Mouse (Mus musculus): ENCODE measurements around the gene Svs4. TPM values are rescaled to one million over a fixed set of nuclear protein-coding genes. Genes with fewer than 3 reads are reported as not detected.
"Not testable (repeated sequence)": the region's sequence is repeated elsewhere in the genome, so short reads cannot be mapped to it uniquely, and the experiment has no call there.

Svs4 gene
- not detected in 2 replicates for polyA plus RNA-seq (2015; fragmentation: Nextera tagmentation; extraction: Ambion mirVana)

GRCm38 (mm10) chr2:164278359-164278758, at the start of gene Svs4:
Svs4 (minus strand) TSS chr2:164278459.
- H3K27ac ChIP-seq: no peak within 1 kb of the TSS
- 78% methylated on average over 4 of the region's 4 CpGs for WGBS
- no peak for ATAC-seq (replicated peaks; ENCODE audit: insufficient number of reproducible peaks, insufficient read depth, low FRiP score, low read depth)

DNA sequence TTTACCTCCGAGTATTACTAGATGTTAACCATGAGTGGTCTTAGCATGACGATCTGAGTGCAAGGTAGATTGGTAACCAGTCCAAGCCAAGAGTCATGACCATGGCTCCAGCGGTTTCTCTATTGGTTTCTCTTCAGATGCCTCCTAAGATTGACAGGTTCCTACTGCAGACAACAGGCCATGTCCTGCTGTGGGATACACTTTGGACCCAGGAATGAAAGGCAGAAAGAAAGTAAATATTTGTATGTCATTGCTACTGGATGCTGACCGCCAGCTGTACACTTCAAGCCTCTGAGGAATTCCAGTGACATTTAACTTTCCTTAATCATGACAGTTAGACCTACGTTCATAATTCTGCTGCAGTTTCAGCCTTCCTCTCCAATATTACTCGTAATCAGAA, 42.7 kb upstream of the Svs4 start:
- Histone ChIP-seq H3K4me2 (no peak overlapping the region), H3K4me3 (no peak overlapping the region), H3K27me3 (no peaks in the 10 kb centered on the region; the same call in 1 of the 2 replicates), H3K36me3 (no peaks in the 10 kb centered on the region), H3K4me1 (replicated peaks) (no peaks in the 10 kb centered on the region), H3K9ac (no peak overlapping the region), H3K27ac (no peak overlapping the region), H3K9me3 (replicated peaks) (no peaks in the 10 kb centered on the region)
- no peak for ATAC-seq (replicated peaks; ENCODE audit: insufficient number of reproducible peaks, insufficient read depth, low FRiP score, low read depth)
- 76% methylated on average over 6 of the region's 6 CpGs for WGBS

More at GRCm38 (mm10) chr2:164278359-164278758, at the start of gene Svs4:
- Histone ChIP-seq H3K9me3 (replicated peaks) (no peaks in the 10 kb centered on the region), H3K4me3 (no peak within 1 kb of the TSS), H3K9ac (no peak within 1 kb of the TSS), H3K4me1 (replicated peaks) (no peaks in the 10 kb centered on the region), H3K36me3 (no peaks in the 10 kb centered on the region), H3K4me2 (no peak within 1 kb of the TSS), H3K27me3 (no peaks in the 10 kb centered on the region)

DNA sequence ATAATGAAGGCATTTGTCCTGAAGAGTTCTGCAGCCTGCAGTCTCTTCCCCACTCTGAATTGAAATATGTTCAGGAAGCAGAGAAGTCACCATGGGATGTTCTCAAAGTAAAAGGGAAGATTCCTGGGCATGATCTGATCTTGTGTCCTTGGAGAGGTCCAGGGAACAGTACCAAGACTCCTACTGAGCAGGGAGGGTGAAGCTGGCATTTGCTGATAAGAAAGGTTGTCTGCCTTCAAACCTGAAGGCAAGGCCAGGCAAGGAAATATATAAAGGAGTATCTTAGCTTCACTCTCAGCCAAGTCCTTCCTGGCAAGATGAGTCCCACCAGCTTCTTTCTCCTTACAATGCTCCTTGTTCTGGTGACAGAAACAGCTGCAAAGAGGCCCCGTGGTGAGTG, 38.2 kb upstream of the Svs4 start, which contains the start of gene Svs6:
Gene Svs6 (plus strand): TSS at position 301 of the 400 bp plus-strand sequence.
- H3K9ac ChIP-seq: not testable (repeated sequence)

DNA sequence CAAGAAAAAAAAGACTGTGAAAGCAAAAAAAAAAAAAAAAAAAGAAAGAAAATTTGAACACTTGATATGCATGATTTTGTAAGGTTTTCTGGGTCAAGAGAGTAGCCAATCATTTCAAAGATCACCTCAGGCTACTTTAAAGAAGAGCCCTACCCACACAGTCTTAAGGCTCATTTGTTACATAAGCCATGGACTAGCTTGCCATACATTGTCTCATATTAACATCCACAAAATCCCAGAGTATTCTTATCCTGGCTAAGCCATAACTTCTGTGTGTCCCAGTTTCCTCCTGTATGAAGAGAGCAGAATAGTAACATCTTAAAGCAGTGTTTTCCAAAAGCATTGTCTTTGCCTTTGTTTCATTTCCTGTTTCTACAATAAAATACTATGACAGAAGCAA, 37.2 kb upstream of the Svs4 start:
- ATAC-seq (replicated peaks; ENCODE audit: insufficient number of reproducible peaks, insufficient read depth, low FRiP score, low read depth); H3K27ac ChIP-seq; H3K9me3 ChIP-seq (replicated peaks); H3K36me3 ChIP-seq; H3K4me3 ChIP-seq; H3K27me3 ChIP-seq; H3K9ac ChIP-seq; H3K4me2 ChIP-seq; H3K4me1 ChIP-seq (replicated peaks): not testable (repeated sequence)

More for the DNA sequence above, 38.2 kb upstream of the Svs4 start, which contains the start of gene Svs6:
- H3K27ac ChIP-seq; H3K9me3 ChIP-seq (replicated peaks); H3K36me3 ChIP-seq; H3K4me2 ChIP-seq; H3K4me1 ChIP-seq (replicated peaks); H3K27me3 ChIP-seq; H3K4me3 ChIP-seq; ATAC-seq (replicated peaks; ENCODE audit: insufficient number of reproducible peaks, insufficient read depth, low FRiP score, low read depth): not testable (repeated sequence)
- WGBS: 80% methylated on average over 1 of the region's 1 CpGs

- 74% methylated on average over 5 of the region's 5 CpGs for WGBS
These were observed 34.3 kb upstream of the Svs4 start for GRCm38 (mm10) chr2:164312599-164312998.

DNA sequence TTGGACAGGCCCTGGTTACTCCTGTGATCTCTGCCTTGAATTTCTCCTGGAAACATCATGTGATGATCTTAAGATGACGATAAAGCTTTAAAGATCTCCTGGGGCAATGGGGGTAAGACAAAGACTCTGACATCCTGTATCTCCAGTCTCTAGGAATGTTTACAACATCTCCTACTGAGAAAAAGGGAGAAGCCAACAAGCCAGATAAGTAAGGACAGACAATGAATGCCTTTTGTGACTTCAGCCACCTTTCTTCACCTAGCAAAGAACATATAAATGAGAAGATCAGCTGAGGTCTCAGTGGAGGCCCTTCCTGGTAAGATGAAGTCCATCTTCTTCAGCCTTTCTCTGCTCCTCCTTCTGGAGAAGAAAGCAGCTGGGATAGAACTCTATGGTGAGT, 10.7 kb upstream of the Svs4 start, which contains the start of gene Svs3a:
Gene Svs3a (plus strand): TSS at position 301 of the 400 bp plus-strand sequence.
- WGBS: 81% methylated on average over 1 of the region's 1 CpGs
- not testable (repeated sequence) for H3K36me3 ChIP-seq; H3K4me2 ChIP-seq; H3K9ac ChIP-seq; ATAC-seq (replicated peaks; ENCODE audit: insufficient number of reproducible peaks, insufficient read depth, low FRiP score, low read depth); H3K27ac ChIP-seq; H3K4me1 ChIP-seq (replicated peaks); H3K9me3 ChIP-seq (replicated peaks); H3K27me3 ChIP-seq; H3K4me3 ChIP-seq

More at GRCm38 (mm10) chr2:164312599-164312998, 34.3 kb upstream of the Svs4 start:
- no peaks in the 10 kb centered on the region for H3K9me3 ChIP-seq (replicated peaks)
- no peak overlapping the region for H3K4me2 ChIP-seq
- H3K4me3 ChIP-seq: no peak overlapping the region
- no peak overlapping the region for H3K9ac ChIP-seq
- no peaks in the 10 kb centered on the region for H3K36me3 ChIP-seq
- no peaks in the 10 kb centered on the region for H3K4me1 ChIP-seq (replicated peaks)
- H3K27ac ChIP-seq: no peak overlapping the region
- no peaks in the 10 kb centered on the region for H3K27me3 ChIP-seq
- ATAC-seq (replicated peaks; ENCODE audit: insufficient number of reproducible peaks, insufficient read depth, low FRiP score, low read depth): no peak

DNA sequence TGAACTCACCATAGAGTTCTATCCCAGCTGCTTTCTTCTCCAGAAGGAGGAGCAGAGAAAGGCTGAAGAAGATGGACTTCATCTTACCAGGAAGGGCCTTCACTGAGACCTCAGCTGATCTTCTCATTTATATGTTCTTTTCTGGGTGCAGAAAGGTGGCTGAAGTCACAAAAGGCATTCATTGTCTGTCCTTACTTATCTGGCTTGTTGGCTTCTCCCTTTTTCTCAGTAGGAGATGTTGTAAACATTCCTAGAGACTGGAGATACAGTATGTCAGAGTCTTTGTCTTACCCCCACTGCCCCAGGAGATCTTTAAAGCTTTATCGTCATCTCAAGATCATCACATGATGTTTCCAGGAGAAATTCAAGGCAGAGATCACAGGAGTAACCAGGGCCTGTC, 21.7 kb downstream of the Svs4 start, which contains the start of gene Svs3b:
Gene Svs3b (minus strand): TSS at position 101 of the 400 bp plus-strand sequence.
- WGBS: 45% methylated on average over 1 of the region's 1 CpGs
- not testable (repeated sequence) for H3K4me3 ChIP-seq; H3K4me1 ChIP-seq (replicated peaks); H3K9ac ChIP-seq; H3K27me3 ChIP-seq; H3K36me3 ChIP-seq; H3K27ac ChIP-seq; H3K9me3 ChIP-seq (replicated peaks); ATAC-seq (replicated peaks; ENCODE audit: insufficient number of reproducible peaks, insufficient read depth, low FRiP score, low read depth); H3K4me2 ChIP-seq

GRCm38 (mm10) chr2:164238366-164238765, 39.9 kb downstream of the Svs4 start, which contains the start of gene Svs2:
Svs2 (minus strand) TSS chr2:164238466.
- Histone ChIP-seq H3K36me3 (no peaks in the 10 kb centered on the region), H3K27ac (no peak within 1 kb of the TSS), H3K4me1 (replicated peaks) (peaks cover 12% of the 10 kb centered on the region), H3K9me3 (replicated peaks) (no peaks in the 10 kb centered on the region), H3K27me3 (no peaks in the 10 kb centered on the region), H3K9ac (no peak within 1 kb of the TSS), H3K4me2 (no peak within 1 kb of the TSS), H3K4me3 (no peak within 1 kb of the TSS)
- no peak for ATAC-seq (replicated peaks; ENCODE audit: insufficient number of reproducible peaks, insufficient read depth, low FRiP score, low read depth)
- 79% methylated on average over 3 of the region's 3 CpGs for WGBS

DNA sequence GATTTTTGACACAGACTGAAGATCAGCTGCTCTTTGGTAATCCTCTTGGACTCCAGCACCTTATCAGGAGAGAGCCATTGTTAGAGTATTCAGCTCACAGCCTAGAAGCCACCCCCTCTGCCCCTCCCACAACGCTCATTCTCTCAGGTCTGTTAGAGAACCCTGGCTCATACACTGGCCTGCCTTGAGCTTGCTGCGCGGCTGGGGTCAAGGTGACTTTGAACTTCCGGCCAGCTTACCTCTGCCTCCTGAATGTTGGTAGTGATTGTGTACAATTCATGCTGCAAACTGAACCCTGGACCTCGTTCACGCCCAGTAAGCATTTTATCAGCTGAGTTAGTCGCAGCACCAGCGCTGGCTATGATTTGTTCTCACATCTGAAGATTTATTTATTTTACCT, 45.6 kb downstream of the Svs4 start:
- Histone ChIP-seq H3K27me3 (no peaks in the 10 kb centered on the region), H3K27ac (no peak overlapping the region), H3K4me1 (replicated peaks) (no peaks in the 10 kb centered on the region), H3K4me3 (no peak overlapping the region), H3K4me2 (no peak overlapping the region), H3K9ac (no peak overlapping the region), H3K9me3 (replicated peaks) (no peaks in the 10 kb centered on the region), H3K36me3 (no peaks in the 10 kb centered on the region)
- 80% methylated on average over 8 of the region's 8 CpGs for WGBS
- ATAC-seq (replicated peaks; ENCODE audit: insufficient number of reproducible peaks, insufficient read depth, low FRiP score, low read depth): no peak

- Histone ChIP-seq H3K27ac (no peak overlapping the region), H3K27me3 (no peaks in the 10 kb centered on the region), H3K9me3 (replicated peaks) (no peaks in the 10 kb centered on the region), H3K36me3 (no peaks in the 10 kb centered on the region), H3K4me3 (no peak overlapping the region), H3K4me2 (no peak overlapping the region), H3K9ac (no peak overlapping the region), H3K4me1 (replicated peaks) (no peaks in the 10 kb centered on the region)
- ATAC-seq (replicated peaks; ENCODE audit: insufficient number of reproducible peaks, insufficient read depth, low FRiP score, low read depth): no peak
- 74% methylated on average over 8 of the region's 8 CpGs for WGBS
These were observed 49.7 kb downstream of the Svs4 start for GRCm38 (mm10) chr2:164228361-164229070.
